Mouse (Mus musculus) left cerebral cortex, postnatal 4 days (tissue): ENCODE results near the gene Pecam1. TPM values are rescaled to one million over a fixed set of nuclear protein-coding genes. Genes with fewer than 3 reads are reported as not detected.

Experiments used
- DNase-seq: peaks from one replicate; pipeline ENCODE4 v3.0.0-alpha.2; 2022
- intact Hi-C: fragments of 180-260 bp; cut with DNase I; formaldehyde crosslinking; loops from one replicate; pipeline ENCODE4 v1.15.1; 2025
- microRNA-seq: library from miRNA; unstranded; fragments of <30 nt; microRNA quantifications from one replicate; pipeline ENCODE4 v1.2.0, GENCODE M21; 2022
- total RNA-seq, 2 experiments: library from RNA; stranded (reverse); gene quantifications; 2 replicates each; pipeline ENCODE4 v1.2.3; 2021

The Pecam1 gene
- total RNA-seq, 2 experiments from 2014 or later, result 17.7 TPM

DNA sequence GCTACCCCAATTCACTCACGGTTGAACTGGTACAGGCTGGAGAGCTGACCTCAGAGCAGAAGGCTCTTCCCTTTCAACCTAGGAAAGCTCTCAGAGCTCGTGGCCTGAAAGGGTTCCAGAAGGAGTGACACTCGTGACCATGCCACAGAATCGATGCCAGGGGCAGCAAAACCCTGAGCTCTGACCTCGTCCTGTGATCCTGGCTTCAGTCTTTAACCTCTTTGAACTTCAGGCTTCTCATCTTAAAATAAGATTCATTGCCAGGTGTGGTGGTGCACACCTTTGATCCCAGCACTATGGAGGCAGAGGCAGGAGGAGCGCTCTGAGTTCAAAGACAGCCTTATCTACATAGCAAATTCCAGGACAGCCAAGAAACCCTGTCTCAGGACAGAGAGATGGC lies 143.1 kb downstream of the Pecam1 start:
- DNase-seq, result no peak

GRCm38 (mm10) chr11:106606042-106606441 lies 144.4 kb downstream of the Pecam1 start:
- no peak for DNase-seq
- intact Hi-C loops, result no loop called here

More for the DNA sequence above, 143.1 kb downstream of the Pecam1 start:
- intact Hi-C loops, result no loop called here

Small RNAs within 50 kb of the gene (microRNA-seq; reads per million reads assigned to microRNA genes)
- gene Gm25994, result not detected
- 39.7 reads per million, percentile 42 among the genes with 10 or more reads in this experiment for gene Mir3064

Other genes starting within 250 kb of the Pecam1 start
- 10 to 100 TPM; 70.3 to 76.1 TPM for gene Tex2, start 137.2 kb downstream of the Pecam1 start, total RNA-seq
- under 1 TPM; 0.56 to 0.93 TPM for gene Milr1, start 598 bp upstream of the Pecam1 start, total RNA-seq
- gene Polg2, start 28.9 kb upstream of the Pecam1 start, total RNA-seq, result 1 to 10 TPM; 5.2 to 6.2 TPM
- 100 to 1,000 TPM; 737 to 784 TPM for gene Ddx5, start 38.6 kb upstream of the Pecam1 start, total RNA-seq
- gene Cep95, start 38.6 kb upstream of the Pecam1 start, total RNA-seq, result 10 to 100 TPM; 14.6 to 19.6 TPM
- 10 to 100 TPM; 45.6 to 48.6 TPM for gene Smurf2, start 170.1 kb upstream of the Pecam1 start, total RNA-seq
- gene Kpna2, start 248.9 kb upstream of the Pecam1 start, total RNA-seq, result 10 to 100 TPM; 43.4 to 53.2 TPM